Mouse (Mus musculus) retina, postnatal 1 day (tissue): ENCODE data around the gene Plekhb2.

Source experiments
- DNase-seq: peaks from one replicate; pipeline ENCODE4 v3.0.0-alpha.2; 2012

Gene Plekhb2

GRCm38 (mm10) chr1:34868391-34868790, 18.6 kb downstream of the Plekhb2 start:
- no peak for DNase-seq

- no peak for DNase-seq
These were observed 19.5 kb downstream of the Plekhb2 start for GRCm38 (mm10) chr1:34869231-34869630.

- DNase-seq, result no peak
These were observed 21.4 kb downstream of the Plekhb2 start for GRCm38 (mm10) chr1:34871170-34871569.

- DNase-seq, result no peak
These were observed 23.8 kb downstream of the Plekhb2 start for GRCm38 (mm10) chr1:34873551-34873950.

- no peak for DNase-seq
These were observed 29.8 kb downstream of the Plekhb2 start for GRCm38 (mm10) chr1:34879611-34880010.

- no peak for DNase-seq
These were observed 34.0 kb downstream of the Plekhb2 start for GRCm38 (mm10) chr1:34883776-34884175.

- peak; percentile 68 for DNase-seq
These were observed 41.9 kb downstream of the Plekhb2 start for GRCm38 (mm10) chr1:34891559-34892289.

GRCm38 (mm10) chr1:34892466-34892865, 42.7 kb downstream of the Plekhb2 start:
- no peak for DNase-seq

- no peak for DNase-seq
These were observed 43.6 kb downstream of the Plekhb2 start for GRCm38 (mm10) chr1:34893331-34893730.

- peak; percentile 36 for DNase-seq
These were observed 44.1 kb downstream of the Plekhb2 start for GRCm38 (mm10) chr1:34893831-34894230.

- no peak for DNase-seq
These were observed 46.3 kb downstream of the Plekhb2 start for GRCm38 (mm10) chr1:34896102-34896501.

GRCm38 (mm10) chr1:34896898-34897297, 47.1 kb downstream of the Plekhb2 start:
- DNase-seq, result peak; percentile 65

GRCm38 (mm10) chr1:34928656-34929055, 78.9 kb downstream of the Plekhb2 start:
- DNase-seq, result no peak
